Mouse (Mus musculus): ENCODE data around the gene Dyrk3.

Dyrk3 gene

GRCm38 (mm10) chr1:131083122-131083521 is 55.0 kb downstream of the Dyrk3 start:
- no peak for DNase-seq (ENCODE audit: low spot score)

GRCm38 (mm10) chr1:131080686-131081085 is 57.5 kb downstream of the Dyrk3 start:
- no peak for DNase-seq (ENCODE audit: low spot score)

DNA sequence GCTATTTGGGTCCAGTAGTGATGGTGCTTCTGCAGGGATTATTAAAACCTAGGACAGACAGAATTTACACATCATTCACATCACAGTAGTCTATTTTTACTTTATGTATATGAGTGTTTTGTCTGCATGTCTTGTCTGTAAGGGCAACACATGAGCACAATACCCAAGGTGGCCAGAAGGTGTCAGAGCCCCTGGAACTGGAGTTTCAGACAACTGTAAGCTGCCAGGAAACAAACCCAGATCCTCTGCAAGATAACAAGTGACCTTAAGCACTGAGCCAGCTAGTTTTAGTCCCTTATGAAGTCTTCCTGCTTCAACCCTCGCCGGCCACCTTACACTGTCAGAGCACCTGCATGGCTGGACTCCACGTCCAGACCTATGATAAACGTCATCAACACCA is 58.4 kb downstream of the Dyrk3 start:
- DNase-seq (ENCODE audit: low spot score), result no peak

- no peak for DNase-seq (ENCODE audit: low spot score)
Measured at GRCm38 (mm10) chr1:131078761-131079330, 59.3 kb downstream of the Dyrk3 start.

All from urinary bladder, postnatal 25 days (tissue).